Mouse (Mus musculus) G1E (cell line): ENCODE measurements around the gene Rfxank.

Experiments
- CTCF ChIP-seq: IDR thresholded peaks from 2 replicates; pipeline ENCODE4 v1.5.1; 2012; ENCODE audit warnings: low read depth, low read length, inconsistent platforms, mixed read lengths
- GATA1 ChIP-seq: IDR thresholded peaks from 2 replicates; pipeline ENCODE4 v1.6.1; 2012; ENCODE audit warnings: borderline replicate concordance, low read length, inconsistent platforms, mixed read lengths
- POLR2AphosphoS5 ChIP-seq: IDR thresholded peaks from 2 replicates; pipeline ENCODE4 v1.6.1; 2012; ENCODE audit warnings: low read depth, low read length, inconsistent platforms; ENCODE audit not compliant: insufficient replicate concordance

- TF ChIP-seq CTCF (no peak), GATA1 (no peak), POLR2AphosphoS5 (no peak)
Measured at GRCm38 (mm10) chr8:70100241-70100640, 38.7 kb downstream of the Rfxank start.
